Mouse (Mus musculus) natural killer cell, adult 2 months (primary cell): ENCODE results near the gene Tff1.

Source experiments
- DNase-seq, 2 experiments: peaks; one replicate each; pipeline ENCODE4 v3.0.0; 2022; ENCODE audit warnings: low spot score in 2 of 2

Gene Tff1

DNA sequence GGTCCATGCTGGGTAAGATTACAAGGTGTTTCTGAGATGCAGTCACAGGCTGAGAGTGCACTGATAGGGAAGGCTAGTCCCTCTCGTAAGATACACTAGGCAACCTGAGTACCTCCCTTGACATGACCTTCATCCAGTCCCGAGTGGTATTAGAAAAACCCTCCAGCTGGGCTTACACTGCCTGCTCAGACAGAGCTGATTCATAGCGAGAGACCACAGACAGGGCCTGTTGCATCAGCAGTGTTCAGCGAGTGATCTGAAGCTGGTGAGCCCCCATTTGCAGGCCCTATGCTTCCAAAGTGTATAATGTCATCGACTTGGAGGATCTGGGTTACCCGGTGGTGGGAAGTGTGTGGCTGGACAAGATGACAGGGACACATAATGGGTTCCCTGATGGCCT, at the start of gene Tff1:
Tff1 (minus strand) TSS at position 151 of the 400 bp plus-strand sequence.
- DNase-seq: no peak

DNA sequence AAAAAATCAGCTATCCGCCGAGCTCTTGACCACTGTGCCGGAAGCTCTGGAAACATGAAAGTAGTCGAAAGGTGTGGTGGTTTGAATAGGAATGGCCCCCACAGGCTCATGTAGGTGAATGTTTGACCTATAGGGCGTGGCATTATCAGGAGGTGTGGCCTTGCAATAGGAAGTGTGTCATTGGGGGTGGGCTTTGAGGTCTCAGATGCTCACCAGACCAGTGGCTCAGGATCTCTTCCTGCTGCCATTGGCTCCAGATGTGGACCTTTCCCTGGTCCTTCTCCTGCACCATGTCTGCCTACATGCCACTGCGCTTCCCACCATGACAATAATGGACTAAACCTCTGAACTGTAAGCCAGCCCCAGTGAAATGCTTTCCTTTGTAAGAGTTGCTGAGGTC, 46.8 kb upstream of the Tff1 start:
- DNase-seq: no peak

DNA sequence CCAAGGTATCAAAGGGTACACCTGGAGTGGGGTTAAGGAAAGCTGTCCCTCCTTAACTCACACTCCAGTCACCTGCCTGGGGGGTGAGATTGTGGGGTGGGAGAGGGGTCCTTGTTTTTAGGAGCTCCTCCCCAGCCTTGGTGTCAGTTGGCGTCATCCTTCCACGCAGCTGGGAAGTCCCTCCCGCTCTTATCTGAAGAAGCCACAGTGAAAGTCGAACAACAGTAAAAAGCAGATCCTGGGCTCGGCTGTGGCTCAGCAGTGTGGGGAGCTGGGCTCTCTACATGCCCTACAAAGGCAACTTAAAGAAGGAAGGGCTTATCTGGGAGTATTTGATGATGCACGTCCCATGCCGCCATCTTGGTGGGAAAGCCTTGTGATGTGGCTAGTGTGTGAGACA, 45.2 kb upstream of the Tff1 start:
- no peak for DNase-seq

DNA sequence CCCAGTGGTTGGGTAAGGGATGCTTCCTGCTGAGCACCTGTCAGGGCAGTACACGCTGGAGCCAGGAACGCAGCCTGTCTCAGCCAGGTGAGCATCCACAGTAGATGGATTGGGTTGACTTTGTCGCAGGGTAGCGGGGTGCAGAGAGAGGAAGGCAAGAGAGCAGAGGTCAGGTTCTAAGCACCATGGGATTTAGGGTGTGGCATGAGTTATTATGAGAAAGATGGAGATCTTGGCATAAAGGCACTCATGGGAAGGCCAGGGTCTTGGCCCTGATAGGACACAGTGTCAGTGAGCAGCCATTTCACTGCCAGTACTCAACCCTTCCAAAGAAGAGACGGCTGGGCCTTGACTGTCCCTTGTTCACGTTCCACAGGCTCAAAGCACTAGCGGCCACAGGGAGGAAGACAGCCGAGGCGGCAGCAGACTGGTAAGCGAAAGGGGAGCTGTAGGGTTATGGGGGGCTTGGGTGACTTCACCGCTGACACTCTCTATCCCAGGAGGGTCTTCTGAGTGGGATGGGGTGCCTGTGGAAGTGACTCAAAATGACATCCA, 44.4 kb upstream of the Tff1 start:
- DNase-seq: no peak

DNA sequence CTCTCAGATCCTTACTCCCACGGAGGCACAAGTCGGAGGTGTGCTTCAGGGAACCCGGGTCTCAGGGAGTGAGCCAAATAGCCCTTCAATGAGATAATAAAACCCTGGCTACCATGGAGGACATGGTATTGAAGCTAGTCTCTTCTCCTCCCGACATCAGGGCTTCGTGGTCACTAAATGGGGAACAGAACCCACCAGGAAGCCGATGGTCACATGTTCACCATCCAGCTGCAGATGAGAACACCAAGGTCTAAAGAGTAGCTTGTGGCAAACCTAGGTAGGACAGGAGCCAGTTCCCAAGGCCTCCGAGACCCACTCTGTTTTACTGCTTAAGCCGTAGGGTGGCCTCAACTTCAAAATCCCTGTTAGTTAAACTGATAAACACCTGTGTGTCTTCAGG, 43.6 kb upstream of the Tff1 start:
- DNase-seq: no peak

DNA sequence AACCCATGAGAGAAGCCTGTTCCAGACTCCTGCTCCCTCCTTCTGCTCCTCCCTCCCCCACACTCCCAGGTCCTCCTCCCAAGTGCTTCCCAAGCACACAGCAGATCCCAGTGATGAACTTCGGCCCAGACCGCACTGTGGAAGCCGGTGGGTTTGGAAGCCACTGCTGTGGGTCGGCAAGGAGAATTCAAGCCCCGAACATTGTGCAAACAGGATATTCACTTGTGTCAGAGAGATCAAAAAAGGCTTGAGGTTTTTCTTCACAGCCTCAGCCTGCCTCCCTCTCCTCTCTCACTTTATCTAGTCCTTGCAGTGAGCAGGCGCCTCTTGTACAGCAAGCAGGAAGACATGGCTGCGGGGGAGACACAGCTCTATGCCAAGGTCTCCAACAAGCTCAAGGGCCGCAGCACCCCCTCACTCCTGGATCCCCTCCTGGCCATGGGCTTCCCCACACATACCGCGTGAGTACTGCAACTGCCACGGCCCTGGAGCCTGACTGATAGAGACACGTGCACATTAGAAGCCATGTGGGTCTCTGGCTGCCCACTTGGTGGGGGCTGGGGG, 42.8 kb upstream of the Tff1 start, which contains the start of gene Ubash3a:
Ubash3a (plus strand) TSS at position 103 of the 564 bp plus-strand sequence.
- peak; percentile 44 to 54 for DNase-seq

DNA sequence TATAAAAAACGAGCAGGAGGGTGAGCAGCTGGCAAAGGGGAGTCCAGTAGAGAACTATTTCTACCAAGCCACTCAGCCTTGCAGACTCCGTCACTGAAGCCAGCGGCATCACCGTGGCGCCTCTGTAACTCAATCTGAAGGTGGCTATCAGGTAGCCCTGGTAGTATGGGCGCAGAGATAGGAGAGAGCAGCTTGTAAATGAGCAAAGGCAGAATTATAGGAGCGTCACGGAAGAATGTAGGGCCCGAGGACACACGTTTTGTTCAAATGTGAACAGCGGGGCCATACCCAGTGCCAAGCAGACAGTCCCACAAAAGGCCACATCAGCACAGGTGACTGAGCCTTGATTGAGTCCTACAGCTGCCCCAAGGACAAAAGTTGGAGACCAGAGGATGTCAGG, 33.8 kb upstream of the Tff1 start, which contains the start of gene Tmprss3:
Tmprss3 (minus strand) TSS at position 101 of the 400 bp plus-strand sequence.
- DNase-seq: no peak

DNA sequence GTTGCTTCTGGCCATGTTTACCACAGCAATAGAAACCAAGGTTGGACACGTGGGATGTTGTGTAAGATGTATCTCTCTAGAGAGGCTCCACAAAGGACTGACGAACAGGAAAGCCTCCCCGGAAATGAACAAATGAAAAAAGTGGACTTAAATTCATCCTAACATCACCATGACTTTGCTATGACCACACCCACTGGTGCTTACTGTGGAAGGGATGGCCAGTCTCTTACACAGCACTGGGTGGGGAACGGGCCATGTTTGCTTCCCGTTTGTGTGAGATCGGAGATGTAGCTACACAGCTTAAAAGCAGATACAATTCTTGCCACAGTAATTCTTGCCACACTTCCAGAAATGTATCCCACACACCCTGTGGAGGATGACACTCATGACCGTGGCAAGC, 31.2 kb upstream of the Tff1 start:
- no peak for DNase-seq

DNA sequence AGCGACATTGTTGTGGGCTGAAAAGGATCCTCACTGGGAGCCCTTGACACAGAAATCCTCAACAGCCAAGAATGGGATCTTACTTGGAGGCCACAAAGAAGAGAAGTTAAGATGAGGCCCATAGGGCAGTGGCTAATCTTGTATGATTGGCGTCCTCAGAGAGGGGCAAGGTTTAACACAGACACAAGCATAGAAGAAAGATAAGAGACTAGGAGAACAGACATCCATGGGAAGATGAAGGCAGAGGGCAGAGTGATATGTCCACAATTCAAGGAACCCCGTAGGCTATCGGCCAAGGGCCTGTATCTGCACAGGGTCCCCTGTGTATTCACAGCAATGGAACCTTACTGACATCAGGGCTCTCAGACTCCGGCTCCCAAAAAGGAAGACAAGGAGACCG, 30.1 kb upstream of the Tff1 start:
- no peak for DNase-seq

DNA sequence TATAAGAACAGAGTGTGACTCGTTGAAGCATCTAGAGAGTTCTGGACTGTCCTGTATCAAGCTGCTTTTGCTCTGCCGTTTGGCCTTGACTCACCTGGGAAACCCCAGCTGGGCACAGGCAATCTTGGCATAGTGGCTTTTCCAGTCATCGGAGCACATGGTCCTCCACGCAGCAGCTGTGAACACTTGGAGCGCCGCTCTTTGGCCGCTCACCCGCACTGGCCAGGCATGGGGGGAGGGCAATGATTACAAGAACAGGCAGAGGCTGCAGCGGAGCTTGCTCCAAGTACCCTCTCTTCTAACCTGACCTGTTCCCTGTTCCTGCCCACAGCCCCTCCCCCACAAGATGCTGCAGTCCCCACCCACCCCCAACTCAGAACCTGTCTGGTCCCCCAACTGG, 28.3 kb upstream of the Tff1 start:
- DNase-seq: no peak

DNA sequence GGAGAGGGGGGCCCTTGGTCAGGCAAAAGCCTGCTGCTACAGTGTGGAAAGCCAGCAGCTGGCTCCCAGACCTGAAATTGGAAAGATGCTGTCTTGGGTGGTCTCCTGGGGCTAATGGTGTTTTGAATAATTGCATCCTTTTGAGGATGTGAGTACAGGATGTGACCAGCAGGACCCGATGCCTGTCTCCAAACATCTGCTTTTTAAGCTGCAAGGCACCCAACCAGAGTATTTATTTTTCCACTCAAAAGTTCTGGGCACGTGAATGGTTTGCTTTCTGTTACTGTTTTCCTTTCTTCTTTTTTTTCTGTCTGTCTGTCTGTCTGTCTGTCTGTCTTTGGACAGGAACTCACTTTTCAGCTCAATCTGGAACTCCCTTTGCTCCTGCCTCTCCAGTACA, 27.6 kb upstream of the Tff1 start:
- DNase-seq: no peak

DNA sequence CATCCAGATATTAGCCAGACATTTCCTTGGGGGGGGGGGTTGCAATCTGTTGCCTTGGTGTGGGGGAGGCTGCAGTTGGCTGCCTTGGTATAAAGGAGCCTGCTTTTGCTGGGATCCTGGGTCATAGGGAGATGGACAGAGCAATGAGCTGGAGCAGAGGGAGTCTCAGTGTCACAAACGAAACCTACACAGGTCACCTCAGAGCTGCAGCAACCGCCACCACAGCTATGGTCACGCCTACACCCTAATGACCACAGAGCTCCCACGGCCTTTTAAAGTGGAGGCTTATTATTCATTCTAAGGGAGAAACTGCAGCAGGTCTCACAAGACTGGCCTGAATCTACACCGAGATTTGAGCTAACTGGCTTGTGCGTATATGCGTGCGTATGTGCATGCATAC, 26.7 kb upstream of the Tff1 start:
- DNase-seq: peak; percentile 46 to 67

DNA sequence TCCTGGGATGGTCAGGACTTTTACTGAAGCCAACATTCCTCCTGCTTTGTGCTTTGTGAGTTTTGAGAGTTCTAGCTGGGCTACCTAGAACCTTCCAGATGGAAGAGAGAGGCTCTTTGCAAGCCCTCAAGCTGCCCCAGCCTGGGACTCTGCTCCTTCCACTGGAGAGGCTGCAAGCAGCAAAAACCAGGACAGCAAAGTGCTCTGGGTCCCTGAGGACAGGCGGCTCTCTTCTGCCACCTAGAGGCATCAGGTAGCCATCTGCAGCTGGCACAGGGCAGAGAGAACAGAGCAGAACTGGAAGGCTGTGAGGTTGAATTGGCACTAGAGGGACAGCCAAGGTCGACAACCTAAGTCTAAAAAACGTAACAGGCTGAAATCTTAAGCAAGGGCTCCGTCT, 22.3 kb upstream of the Tff1 start:
- peak; percentile 47 to 64 for DNase-seq

DNA sequence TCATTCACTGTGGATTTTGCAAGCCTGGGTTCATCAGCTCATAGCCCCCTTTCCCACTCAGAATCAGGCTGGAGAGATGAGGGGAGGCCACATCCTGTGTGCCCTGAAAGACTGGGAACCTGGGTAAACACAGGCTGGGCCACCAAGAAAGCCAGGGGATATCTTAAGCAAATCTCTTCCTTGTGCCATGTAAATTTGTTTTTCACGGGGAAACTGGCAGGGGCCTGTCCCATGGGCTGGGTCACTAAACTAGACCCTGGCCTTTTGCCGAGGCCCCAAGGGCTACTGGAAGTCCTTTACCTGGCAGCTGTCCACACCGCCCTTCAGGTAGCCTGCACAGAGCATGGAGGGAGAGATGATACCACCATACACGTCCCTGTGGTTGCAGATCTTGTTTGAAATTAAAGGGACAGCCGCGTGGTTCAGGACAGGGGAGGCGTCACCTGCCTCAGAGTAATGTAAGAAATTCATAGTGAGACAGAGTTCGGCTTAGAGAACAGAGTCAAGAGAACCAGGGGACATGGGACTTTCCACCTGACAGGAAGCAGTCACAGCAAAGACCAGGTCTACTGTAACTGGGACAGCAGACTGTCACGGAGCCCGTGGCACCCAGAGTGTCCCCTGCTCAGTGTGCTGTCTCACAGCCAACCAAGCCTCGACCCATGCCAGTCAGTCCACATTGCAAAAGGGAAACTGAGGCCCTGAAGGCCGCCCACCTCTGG, 19.4 kb upstream of the Tff1 start:
- DNase-seq: no peak

DNA sequence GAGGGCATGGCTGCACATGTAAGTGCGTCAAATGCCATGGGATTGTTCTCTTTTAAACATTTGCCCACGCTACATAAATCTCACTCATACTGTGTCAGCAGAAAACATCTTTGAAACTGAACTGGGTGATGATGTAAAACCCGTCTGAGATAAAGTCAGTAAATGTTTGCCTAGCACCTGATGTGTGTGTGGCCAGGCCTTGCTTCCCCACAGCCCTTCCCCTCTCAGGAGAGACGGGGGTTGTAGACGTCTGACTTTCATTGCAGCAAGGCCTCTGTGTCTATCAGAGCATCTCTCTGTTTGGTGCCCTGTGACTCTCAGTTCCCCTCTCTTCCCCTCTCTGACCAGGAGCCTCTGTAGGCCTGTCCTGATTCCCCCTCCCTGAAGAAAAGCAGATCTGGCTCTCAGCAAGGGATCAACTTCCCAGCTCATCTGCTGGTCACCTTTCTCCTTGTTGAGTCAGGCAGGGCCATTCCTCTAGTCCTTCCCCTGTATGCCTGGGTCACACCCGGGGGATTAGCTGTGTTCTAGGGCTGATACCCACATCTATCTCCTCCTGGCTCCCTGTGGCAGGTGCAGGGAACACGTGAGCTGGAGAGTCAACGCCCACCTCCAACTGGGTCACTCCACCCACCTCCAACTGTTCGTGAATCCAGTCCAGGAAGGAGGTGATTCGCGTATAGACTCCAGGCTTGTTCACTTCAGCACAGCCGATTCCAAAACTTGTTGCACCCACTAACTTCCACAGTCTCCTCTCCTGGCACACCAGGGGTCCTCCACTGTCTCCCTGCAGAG, 18.3 kb upstream of the Tff1 start:
- DNase-seq: no peak

DNA sequence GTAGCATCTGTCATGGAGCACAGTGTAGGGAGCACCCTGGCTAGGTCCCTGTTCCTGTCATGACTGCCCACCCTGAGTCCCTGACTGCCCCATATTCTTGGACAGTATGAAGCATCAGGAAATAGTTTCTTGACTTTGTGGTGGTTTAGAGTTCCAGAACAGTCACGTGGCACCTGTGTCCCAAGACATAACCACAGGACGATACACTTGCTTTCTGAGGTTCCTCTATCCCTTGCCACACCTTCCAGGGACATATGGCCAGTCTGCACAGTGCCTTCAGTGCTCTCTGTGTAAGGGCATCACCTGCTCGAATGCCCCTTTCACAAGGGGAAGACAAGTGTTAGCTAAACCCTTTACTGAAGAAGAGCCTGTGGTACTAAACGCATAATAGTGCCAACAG, 16.4 kb upstream of the Tff1 start:
- no peak for DNase-seq

DNA sequence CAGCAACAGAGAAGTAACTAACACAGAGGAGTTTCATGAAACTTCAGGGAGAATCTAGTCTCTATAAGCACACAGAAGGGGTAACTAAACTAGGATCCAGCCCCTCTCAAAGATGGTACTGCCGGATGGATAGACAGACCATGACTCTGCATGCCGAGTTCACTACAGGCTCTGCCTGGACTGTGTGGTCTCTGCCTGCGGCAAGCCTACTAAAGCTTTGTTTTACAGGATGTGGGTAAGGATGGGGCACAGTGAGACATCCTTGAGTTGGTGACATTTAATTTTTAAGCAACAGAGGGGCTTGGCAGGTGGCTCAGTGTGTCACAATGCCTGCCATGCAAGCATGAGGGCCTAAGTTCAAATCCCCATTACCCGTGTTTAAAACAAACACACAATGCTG, 11.2 kb upstream of the Tff1 start:
- peak; percentile 15 to 23 for DNase-seq

DNA sequence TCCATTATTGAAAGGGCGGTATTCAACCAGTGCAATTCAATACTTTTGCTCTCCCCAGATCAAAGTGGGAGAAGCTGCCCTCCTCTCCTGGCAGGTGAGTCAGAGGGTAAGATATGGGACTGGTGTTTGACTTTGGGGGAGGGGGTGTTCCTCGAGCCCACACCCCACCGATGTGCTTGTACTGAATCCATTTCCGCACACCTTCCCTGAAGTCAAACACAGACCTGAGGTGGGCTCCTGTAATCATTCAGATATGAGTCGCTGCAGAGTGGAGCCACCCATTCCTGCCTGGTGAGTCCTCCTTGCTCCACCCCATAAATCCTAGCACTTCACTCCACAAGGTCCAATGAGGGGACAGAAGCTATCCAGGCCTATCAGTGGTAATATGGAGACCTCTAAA, 4.7 kb upstream of the Tff1 start:
- no peak for DNase-seq

DNA sequence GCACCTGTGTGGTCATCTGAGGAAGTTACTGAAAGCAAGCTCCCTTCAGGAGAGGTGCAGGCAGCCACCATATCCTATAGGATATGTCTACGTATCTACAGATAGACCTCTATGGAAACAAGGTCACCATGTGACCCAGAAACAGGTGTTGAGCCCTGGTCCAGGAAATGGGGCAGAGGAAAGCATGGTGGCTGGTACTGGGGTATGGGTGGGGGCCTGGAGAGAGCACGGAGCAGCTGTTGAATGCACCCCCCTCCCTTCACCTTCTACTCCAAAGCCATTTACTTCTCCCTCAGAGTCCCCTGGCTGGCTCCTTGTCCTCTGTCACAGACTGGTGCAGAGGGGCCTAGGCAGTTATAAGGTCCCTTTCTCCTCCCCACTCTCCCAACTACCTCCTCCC, 1.3 kb downstream of the Tff1 start:
- DNase-seq: no peak

DNA sequence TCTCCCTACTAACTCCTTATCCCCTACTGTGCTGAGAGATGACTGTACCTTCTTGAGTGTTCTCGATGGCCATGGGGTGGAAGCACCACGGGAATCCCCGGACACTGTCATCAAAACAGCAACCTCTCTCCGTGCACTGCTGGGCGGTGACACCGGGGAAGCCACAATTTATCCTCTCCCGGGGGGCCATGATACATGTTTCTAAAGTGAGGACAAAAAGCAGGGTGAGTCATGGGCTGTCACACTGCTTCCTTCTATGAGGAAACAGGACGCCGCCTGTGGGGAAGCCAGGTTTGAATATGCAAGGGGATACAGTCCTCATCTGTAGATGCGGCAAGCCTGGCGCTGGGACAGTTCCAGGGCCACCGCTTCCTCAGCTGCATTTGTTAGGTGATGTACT, 2.5 kb downstream of the Tff1 start:
- DNase-seq: no peak

DNA sequence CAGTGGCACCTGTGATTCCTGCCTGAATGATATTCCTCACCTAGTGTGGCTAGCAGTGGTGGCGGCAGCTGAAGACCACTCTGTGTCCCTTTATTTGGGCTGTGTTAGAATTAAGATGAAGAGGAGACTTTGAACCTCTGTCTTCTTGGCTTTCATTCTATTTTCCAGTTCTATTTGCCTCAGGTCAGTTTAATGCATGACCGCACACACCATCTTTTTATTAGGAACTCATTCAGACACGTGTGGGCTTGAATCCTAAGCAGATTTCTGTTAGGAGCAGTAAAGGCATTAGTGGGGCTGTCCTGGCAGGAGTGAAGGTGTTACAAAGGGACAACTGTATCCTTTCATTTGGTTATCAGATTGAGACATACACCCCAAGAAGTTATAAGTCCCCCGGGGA, 4.8 kb downstream of the Tff1 start:
- DNase-seq: no peak

DNA sequence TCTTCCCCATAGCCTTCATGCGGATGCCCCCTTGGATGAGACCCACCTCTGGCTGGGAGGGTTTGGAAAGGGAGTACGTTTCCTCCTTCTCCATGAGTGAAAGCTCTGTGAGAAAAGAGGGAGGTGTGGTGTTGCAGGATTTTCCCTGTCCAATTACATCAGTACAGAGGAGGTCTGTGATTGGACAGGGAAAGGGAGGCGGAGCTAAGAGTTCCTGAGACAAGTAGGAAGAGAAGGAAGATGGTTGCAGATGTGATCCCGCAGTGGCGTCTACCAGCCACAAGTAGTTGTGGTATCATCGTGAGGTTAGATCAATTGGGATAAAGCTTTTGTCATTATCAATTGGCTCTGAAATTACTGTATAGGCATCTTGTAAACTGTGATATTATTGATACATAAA, 7.2 kb downstream of the Tff1 start:
- DNase-seq: no peak

DNA sequence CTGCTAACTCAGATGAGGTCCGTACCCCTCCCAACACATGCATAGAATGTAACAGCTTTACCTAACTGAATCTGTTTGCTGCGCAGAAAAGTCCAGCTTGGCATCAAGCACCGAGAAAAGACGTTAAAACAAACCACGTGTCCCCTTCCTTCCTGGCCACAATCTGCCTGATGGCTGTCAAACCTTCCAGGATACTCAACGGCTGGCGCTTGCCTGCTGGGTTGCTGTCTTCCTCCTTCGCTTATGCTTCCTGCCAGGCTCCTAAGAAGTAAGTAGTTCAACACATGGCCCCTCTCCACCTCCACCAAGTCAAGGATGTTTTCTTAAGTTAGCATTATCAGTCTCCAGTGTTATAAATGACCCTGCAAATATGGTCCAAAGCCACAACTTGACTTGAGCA, 11.3 kb downstream of the Tff1 start:
- DNase-seq: no peak
